Mouse (Mus musculus): ENCODE data around the gene Dpp6. TPM values are rescaled to one million over a fixed set of nuclear protein-coding genes. Genes with fewer than 3 reads are reported as not detected.

Dpp6 gene
- polyA plus RNA-seq, 1 experiment from 2014 or later, result not detected

GRCm38 (mm10) chr5:27767948-27768347, 950.9 kb downstream of the Dpp6 start:
- H3K79me2 ChIP-seq (ENCODE audit: inconsistent target), result peaks cover 7% of the 10 kb centered on the region; the same call in 1 of the 2 replicates
- no peak overlapping the region for H3K4me3 ChIP-seq (ENCODE audit: inconsistent target)
- 95% methylated on average over 5 of the region's 5 CpGs for WGBS (ENCODE audit: missing documents)
- no peak overlapping the region for H3K27ac ChIP-seq
- peaks cover 58% of the 10 kb centered on the region for H3K36me3 ChIP-seq (ENCODE audit: inconsistent target)
